Mouse (Mus musculus): ENCODE results near the gene Sumo1. TPM values are rescaled to one million over a fixed set of nuclear protein-coding genes. Genes with fewer than 3 reads are reported as not detected.
"Not testable (repeated sequence)": the region's sequence is repeated elsewhere in the genome, so short reads cannot be mapped to it uniquely, and the experiment has no call there.

Sumo1 gene
- polyA plus RNA-seq, 1 experiment = 28.5 TPM

DNA sequence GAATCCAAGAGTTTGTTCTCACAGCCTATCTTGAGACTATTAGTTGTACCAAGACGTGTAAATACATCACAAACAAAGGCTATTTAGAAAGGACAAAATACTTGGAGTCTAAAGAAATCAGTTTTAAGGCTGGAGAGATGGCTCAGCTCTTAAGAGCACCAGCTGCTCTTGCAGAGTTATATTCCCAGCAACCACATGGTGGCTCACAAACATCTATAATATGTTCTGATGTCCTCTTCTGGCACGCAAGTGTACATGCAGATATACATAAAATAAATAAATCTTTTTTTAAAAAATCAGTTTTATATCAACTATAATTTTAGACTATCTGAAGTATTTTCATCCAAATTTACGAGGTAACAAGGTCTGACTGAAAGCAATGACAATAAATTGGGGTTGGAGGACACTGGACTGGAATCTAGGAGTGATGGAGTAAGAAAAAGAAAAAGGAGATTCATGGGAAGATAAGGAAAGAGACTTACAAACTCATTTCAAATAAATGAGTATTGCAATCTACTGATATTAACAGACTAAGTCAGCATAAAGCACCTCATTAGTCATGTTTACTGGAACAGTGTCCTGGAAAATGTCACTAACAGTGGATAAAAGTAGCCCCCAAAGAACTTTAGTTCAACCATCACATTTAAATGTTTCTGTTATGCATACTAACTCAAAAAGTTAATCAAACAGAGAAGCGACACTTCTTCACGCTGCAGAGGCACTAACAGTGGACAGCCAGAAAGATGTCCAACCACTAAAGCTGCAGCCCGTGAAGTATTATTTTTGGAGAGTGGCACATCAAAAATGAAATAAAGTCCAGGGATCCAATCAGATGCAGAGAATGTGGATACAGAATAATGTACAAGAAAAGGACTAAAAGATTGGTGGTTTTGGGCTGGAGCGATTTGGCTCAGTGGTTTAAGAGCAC, 14.1 kb downstream of the Sumo1 start:
- Histone ChIP-seq H3K36me3 (ENCODE audit: control insufficient read depth, insufficient read depth, low read length) (peaks cover 3% of the 10 kb centered on the region), H3K4me1 (ENCODE audit: control insufficient read depth, insufficient read depth, low read length) (no peaks in the 10 kb centered on the region), H3K27ac (ENCODE audit: insufficient read depth, low read depth, low read length) (no peak overlapping the region), H3K4me3 (ENCODE audit: insufficient read depth, low read depth, low read length) (no peak overlapping the region), H3K27me3 (replicated peaks; ENCODE audit: control insufficient read depth, insufficient read depth, low read length) (no peaks in the 10 kb centered on the region)
- DNase-seq = no peak
- 78% methylated on average over 7 of the region's 7 CpGs for WGBS
- TF ChIP-seq POLR2A (IDR thresholded peaks at IDR 0.05; ENCODE audit: low read depth, low read length) = no peak
- TF ChIP-seq CTCF (conservative IDR thresholded peaks at IDR 0.05; ENCODE audit: insufficient read depth, insufficient read length, low read depth, low read length) = no peak

DNA sequence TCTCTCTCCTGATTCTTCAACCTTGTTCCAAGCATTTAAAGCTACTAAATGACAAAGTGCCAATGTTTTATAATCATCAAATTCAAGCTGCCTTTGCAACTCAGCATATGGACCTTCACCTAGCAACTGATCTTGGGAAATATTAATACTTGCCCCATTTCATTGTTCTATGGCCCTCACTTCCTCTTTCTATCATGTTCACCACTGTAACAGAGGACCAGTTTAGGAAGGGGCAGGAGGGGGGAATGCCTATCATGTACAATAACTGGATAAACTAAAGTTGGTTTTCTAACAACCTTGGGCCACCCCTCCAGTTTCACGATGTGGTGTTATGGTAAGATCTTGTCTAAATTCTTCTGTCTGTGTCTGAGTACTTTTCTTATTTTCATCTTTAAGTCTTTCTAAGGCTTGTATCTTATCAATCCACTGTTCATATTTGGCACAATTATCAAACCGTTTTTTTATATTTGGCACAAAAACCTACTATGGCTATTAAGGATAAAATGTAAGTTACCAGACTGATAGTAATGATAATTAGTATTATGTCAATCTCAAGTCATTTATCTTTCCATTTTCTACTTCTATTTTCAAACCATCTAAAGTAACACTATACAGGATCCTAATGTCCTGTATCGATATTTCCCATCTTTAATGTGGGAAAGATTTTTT, 17.3 kb downstream of the Sumo1 start:
- Histone ChIP-seq H3K4me1 (ENCODE audit: control insufficient read depth, insufficient read depth, low read length) (no peaks in the 10 kb centered on the region), H3K27me3 (replicated peaks; ENCODE audit: control insufficient read depth, insufficient read depth, low read length) (no peaks in the 10 kb centered on the region), H3K36me3 (ENCODE audit: control insufficient read depth, insufficient read depth, low read length) (peaks cover 5% of the 10 kb centered on the region), H3K4me3 (ENCODE audit: insufficient read depth, low read depth, low read length) (no peak overlapping the region), H3K27ac (ENCODE audit: insufficient read depth, low read depth, low read length) (no peak overlapping the region)
- WGBS = 93% methylated on average over 3 of the region's 3 CpGs
- no peak for TF ChIP-seq CTCF (conservative IDR thresholded peaks at IDR 0.05; ENCODE audit: insufficient read depth, insufficient read length, low read depth, low read length)
- no peak for TF ChIP-seq POLR2A (IDR thresholded peaks at IDR 0.05; ENCODE audit: low read depth, low read length)
- no peak for DNase-seq

DNA sequence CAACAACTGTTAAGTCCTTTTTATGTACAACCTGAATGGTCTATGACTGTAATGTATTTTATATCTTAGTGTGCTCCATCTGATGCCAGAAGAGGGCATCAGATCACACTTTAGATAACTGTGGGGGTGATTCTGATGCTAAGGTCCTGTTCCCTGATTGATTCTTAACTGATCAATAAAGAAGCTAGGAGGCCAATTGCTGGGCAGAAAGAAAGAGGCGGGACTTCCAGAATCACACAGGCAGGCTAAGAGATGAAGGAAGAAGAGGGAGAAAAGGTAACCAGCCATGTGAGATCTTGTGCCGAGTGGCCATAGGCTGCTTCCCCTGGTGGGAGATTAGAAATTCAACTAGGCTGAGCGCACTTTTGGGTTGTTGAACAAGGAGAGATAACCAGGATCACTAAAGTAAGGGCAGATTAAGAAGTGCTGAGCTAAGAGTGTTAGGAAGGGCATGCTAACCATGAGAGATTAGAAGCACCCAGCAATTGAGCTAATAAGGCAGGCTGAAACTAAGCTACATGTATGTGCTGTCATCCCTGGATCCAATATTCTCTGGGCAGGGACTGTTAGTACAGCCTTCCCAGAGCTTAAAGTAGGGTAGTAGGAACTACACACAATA, 19.3 kb downstream of the Sumo1 start:
- H3K27me3 ChIP-seq (replicated peaks; ENCODE audit: control insufficient read depth, insufficient read depth, low read length) = no peaks in the 10 kb centered on the region
- 96% methylated on average over 3 of the region's 3 CpGs for WGBS
- peaks cover 5% of the 10 kb centered on the region for H3K36me3 ChIP-seq (ENCODE audit: control insufficient read depth, insufficient read depth, low read length)
- TF ChIP-seq POLR2A (IDR thresholded peaks at IDR 0.05; ENCODE audit: low read depth, low read length) (no peak), CTCF (conservative IDR thresholded peaks at IDR 0.05; ENCODE audit: insufficient read depth, insufficient read length, low read depth, low read length) (no peak)
- H3K4me1 ChIP-seq (ENCODE audit: control insufficient read depth, insufficient read depth, low read length) = no peaks in the 10 kb centered on the region
- DNase-seq = no peak
- H3K27ac ChIP-seq (ENCODE audit: insufficient read depth, low read depth, low read length) = no peak overlapping the region
- no peak overlapping the region for H3K4me3 ChIP-seq (ENCODE audit: insufficient read depth, low read depth, low read length)

DNA sequence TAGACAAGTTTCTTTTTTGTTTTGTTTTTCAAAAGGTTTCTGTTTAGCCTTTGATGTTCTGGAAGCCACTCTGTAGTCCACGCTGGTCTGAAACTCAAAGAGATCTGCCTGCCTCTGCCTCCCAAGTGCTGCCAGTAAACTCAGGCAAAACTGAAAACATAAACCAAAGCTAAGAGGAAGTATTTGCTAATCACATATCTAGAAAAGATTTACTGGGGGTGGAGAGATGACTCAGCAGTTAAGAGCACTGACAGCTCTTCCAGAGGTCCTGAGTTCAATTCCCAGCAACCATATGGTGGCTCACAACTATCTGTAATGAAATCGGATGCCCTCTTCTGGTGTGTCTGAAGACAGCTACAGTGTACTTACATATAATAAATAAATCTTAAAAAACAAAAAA, 24.1 kb downstream of the Sumo1 start:
- not testable (repeated sequence) for DNase-seq; H3K4me1 ChIP-seq (ENCODE audit: control insufficient read depth, insufficient read depth, low read length); H3K36me3 ChIP-seq (ENCODE audit: control insufficient read depth, insufficient read depth, low read length); H3K27me3 ChIP-seq (replicated peaks; ENCODE audit: control insufficient read depth, insufficient read depth, low read length); H3K27ac ChIP-seq (ENCODE audit: insufficient read depth, low read depth, low read length); H3K4me3 ChIP-seq (ENCODE audit: insufficient read depth, low read depth, low read length)
- 96% methylated on average over 2 of the region's 2 CpGs for WGBS

DNA sequence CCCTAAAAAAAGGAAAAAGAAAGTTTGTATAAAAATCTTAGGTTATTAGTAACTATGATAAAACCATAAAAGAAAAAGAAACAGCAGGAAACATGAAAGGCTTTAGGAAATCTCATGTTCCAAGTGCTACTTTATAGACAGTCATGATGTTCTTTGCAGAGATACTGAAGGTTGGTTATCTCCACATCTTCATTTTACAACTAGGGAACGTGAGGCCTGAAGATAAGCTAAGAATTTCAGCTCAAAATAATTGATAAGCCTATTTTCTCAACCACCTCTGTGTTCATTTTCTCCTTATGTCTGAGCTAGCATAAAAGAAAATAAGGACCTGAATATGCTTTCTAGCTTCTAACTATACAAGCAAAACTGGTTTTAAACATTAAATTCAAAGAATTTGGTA, 28.1 kb downstream of the Sumo1 start:
- no peak overlapping the region for H3K27ac ChIP-seq (ENCODE audit: insufficient read depth, low read depth, low read length)
- H3K36me3 ChIP-seq (ENCODE audit: control insufficient read depth, insufficient read depth, low read length) = peaks cover 3% of the 10 kb centered on the region
- no peak for TF ChIP-seq CTCF (conservative IDR thresholded peaks at IDR 0.05; ENCODE audit: insufficient read depth, insufficient read length, low read depth, low read length)
- no peak for TF ChIP-seq POLR2A (IDR thresholded peaks at IDR 0.05; ENCODE audit: low read depth, low read length)
- DNase-seq = no peak
- no peaks in the 10 kb centered on the region for H3K27me3 ChIP-seq (replicated peaks; ENCODE audit: control insufficient read depth, insufficient read depth, low read length)
- H3K4me3 ChIP-seq (ENCODE audit: insufficient read depth, low read depth, low read length) = no peak overlapping the region
- WGBS = 85% methylated on average over 1 of the region's 1 CpGs
- H3K4me1 ChIP-seq (ENCODE audit: control insufficient read depth, insufficient read depth, low read length) = no peaks in the 10 kb centered on the region

DNA sequence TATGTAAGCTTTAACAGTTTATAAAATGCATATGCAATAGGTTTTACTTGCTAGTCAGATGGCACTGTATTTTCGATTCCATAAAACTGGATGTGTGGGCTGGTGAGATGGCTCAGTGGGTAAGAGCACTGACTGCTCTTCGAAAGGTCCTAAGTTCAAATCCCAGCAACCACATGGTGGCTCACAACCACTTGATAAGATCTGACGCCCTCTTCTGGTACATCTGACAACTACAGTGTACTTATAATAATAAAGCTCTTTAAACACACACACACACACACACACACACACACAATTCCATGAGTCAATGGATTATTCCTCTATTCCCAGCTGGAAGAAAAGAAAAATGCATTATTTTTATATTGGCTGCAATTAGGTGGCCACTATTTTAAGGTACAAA, 32.3 kb downstream of the Sumo1 start:
- Histone ChIP-seq H3K27ac (ENCODE audit: insufficient read depth, low read depth, low read length) (no peak overlapping the region), H3K27me3 (replicated peaks; ENCODE audit: control insufficient read depth, insufficient read depth, low read length) (no peaks in the 10 kb centered on the region), H3K36me3 (ENCODE audit: control insufficient read depth, insufficient read depth, low read length) (peaks cover 3% of the 10 kb centered on the region), H3K4me1 (ENCODE audit: control insufficient read depth, insufficient read depth, low read length) (no peaks in the 10 kb centered on the region), H3K4me3 (ENCODE audit: insufficient read depth, low read depth, low read length) (no peak overlapping the region)
- WGBS = 90% methylated on average over 3 of the region's 3 CpGs
- no peak for DNase-seq
- TF ChIP-seq POLR2A (IDR thresholded peaks at IDR 0.05; ENCODE audit: low read depth, low read length) (no peak), CTCF (conservative IDR thresholded peaks at IDR 0.05; ENCODE audit: insufficient read depth, insufficient read length, low read depth, low read length) (no peak)

DNA sequence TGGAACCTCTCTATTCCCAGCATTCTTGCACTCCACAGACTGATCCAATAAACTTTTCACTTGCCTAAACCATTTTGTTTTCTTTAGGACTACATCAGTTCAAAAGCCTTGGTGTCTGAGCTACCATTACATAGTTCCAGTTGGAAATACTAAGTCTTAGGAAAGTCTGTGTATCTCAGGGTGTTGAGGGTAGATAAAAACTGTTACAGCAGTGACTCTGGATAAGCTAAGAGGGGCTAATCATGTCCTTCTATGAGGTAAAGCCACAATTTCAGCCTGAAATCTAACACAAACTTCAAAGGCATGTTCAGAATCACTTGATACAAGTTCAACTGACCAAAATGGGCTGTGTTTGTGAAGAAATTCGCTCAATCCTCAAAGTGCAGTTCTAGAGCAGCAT, 34.3 kb downstream of the Sumo1 start:
- no peak for TF ChIP-seq CTCF (conservative IDR thresholded peaks at IDR 0.05; ENCODE audit: insufficient read depth, insufficient read length, low read depth, low read length)
- no peak for TF ChIP-seq POLR2A (IDR thresholded peaks at IDR 0.05; ENCODE audit: low read depth, low read length)
- no peak overlapping the region for H3K4me3 ChIP-seq (ENCODE audit: insufficient read depth, low read depth, low read length)
- no peaks in the 10 kb centered on the region for H3K4me1 ChIP-seq (ENCODE audit: control insufficient read depth, insufficient read depth, low read length)
- no peak for DNase-seq
- H3K27me3 ChIP-seq (replicated peaks; ENCODE audit: control insufficient read depth, insufficient read depth, low read length) = no peaks in the 10 kb centered on the region
- no peak overlapping the region for H3K27ac ChIP-seq (ENCODE audit: insufficient read depth, low read depth, low read length)
- WGBS = 75% methylated on average over 1 of the region's 1 CpGs
- H3K36me3 ChIP-seq (ENCODE audit: control insufficient read depth, insufficient read depth, low read length) = no peaks in the 10 kb centered on the region
